Mouse (Mus musculus) forebrain, embryonic 16.5 days (tissue): ENCODE measurements around the gene Rsph9. TPM values are rescaled to one million over a fixed set of nuclear protein-coding genes. Genes with fewer than 3 reads are reported as not detected.

Source experiments
- ATAC-seq: fragments of 200-750 bp; cut with Nextera tagmentation; 2 replicates; pipeline ENCODE4 v1.8.0; 2017; ENCODE audit warnings: mild to moderate bottlenecking, moderate library complexity
- H3K27ac ChIP-seq: fragments of 300-500 bp; sonication (generic); 2 replicates; pipeline ENCODE4 v1.5.1; 2014; ENCODE audit warnings: low read length, control low read depth
- H3K27me3 ChIP-seq: fragments of 300-500 bp; sonication (generic); replicated peaks from 2 replicates; pipeline ENCODE4 v1.6.1; 2014; ENCODE audit warnings: low read length; ENCODE audit not compliant: control insufficient read depth, insufficient read depth
- H3K36me3 ChIP-seq: fragments of 300-500 bp; sonication (generic); 2 replicates; pipeline ENCODE4 v1.6.1; 2014; ENCODE audit not compliant: control insufficient read depth, insufficient read depth
- H3K4me1 ChIP-seq: fragments of 300-500 bp; sonication (generic); replicated peaks from 2 replicates; pipeline ENCODE4 v1.6.1; 2014; ENCODE audit warnings: low read length; ENCODE audit not compliant: control insufficient read depth, insufficient read depth
- H3K4me2 ChIP-seq: fragments of 300-500 bp; sonication (generic); 2 replicates; pipeline ENCODE4 v1.6.1; 2014; ENCODE audit warnings: mild to moderate bottlenecking, low read length, control low read depth
- H3K4me3 ChIP-seq: fragments of 300-500 bp; sonication (generic); replicated peaks from 2 replicates; pipeline ENCODE4 v1.5.1; 2014; ENCODE audit warnings: mild to moderate bottlenecking, low read length, control low read depth
- H3K9ac ChIP-seq: fragments of 300-500 bp; sonication (generic); replicated peaks from 2 replicates; pipeline ENCODE4 v1.6.1; 2014; ENCODE audit warnings: low read depth, low read length, control low read depth
- H3K9me3 ChIP-seq: fragments of 300-500 bp; sonication (generic); 2 replicates; pipeline ENCODE4 v1.6.1; 2016; ENCODE audit warnings: low read length; ENCODE audit not compliant: control insufficient read depth
- WGBS: fragments of 180-500 bp; shearing (Covaris S2); extraction: QIAGEN DNeasy Blood & Tissue Kit; methylation state at CpG from one replicate; pipeline ENCODE4 v1.1.7; 2014; 5-methylcytosine and 5-hydroxymethylcytosine counted together
- polyA plus RNA-seq: library from polyadenylated mRNA; unstranded; fragments of >200 nt; fragmentation: Nextera tagmentation; extraction: Ambion mirVana; gene quantifications from 2 replicates; pipeline ENCODE4 v1.2.1, GENCODE M21; 2015

The Rsph9 gene
- polyA plus RNA-seq, 1 experiment from 2014 or later = 48.7 TPM

DNA sequence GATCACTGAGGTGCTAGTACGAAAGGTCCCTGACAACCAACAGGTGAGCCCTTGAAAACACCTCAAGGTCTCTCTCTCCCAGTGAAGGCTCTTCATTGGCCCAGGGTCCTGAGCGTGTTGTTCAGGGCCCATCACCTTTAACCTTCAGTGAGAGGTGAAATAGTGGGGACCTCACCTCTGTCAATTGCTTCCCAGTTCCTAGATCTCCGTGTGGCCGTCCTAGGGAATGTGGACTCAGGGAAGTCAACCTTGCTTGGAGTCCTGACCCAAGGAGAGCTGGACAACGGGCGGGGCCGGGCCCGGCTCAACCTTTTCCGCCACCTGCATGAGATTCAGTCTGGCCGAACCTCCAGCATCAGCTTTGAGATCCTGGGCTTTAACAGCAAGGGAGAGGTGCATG is 20.8 kb upstream of the Rsph9 start:
- Histone ChIP-seq H3K9me3 (no peaks in the 10 kb centered on the region), H3K36me3 (peaks cover 26% of the 10 kb centered on the region), H3K9ac (no peak overlapping the region), H3K4me2 (no peak overlapping the region), H3K27ac (no peak overlapping the region), H3K4me1 (peaks cover 19% of the 10 kb centered on the region), H3K4me3 (no peak overlapping the region), H3K27me3 (no peaks in the 10 kb centered on the region)
- no peak for ATAC-seq
- 93% methylated on average over 10 of the region's 10 CpGs for WGBS

DNA sequence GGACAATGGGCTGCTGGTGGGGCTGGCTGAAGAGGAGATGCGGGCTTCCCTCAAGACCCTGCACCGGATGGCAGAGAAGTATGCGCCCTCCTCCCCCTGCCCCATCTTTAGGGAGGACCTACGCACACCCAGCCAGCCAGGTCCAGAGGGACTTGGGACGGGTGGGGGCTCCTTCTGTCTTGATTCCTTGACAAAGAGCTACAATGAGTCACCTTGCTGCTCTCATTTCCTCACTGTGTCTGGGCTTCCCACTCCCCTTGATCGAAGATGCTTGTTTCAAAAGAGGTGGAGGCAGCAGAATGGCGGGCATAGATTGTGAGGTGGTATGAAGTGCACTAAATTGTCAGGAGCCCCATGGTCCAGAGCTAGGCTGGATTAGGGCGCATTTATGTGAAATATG is 20.3 kb upstream of the Rsph9 start:
- WGBS = 93% methylated on average over 8 of the region's 8 CpGs
- H3K4me1 ChIP-seq = peaks cover 22% of the 10 kb centered on the region
- ATAC-seq = no peak
- no peak overlapping the region for H3K4me3 ChIP-seq
- no peaks in the 10 kb centered on the region for H3K9me3 ChIP-seq
- no peak overlapping the region for H3K9ac ChIP-seq
- no peak overlapping the region for H3K27ac ChIP-seq
- H3K27me3 ChIP-seq = no peaks in the 10 kb centered on the region
- H3K4me2 ChIP-seq = no peak overlapping the region
- H3K36me3 ChIP-seq = peaks cover 26% of the 10 kb centered on the region

GRCm38 (mm10) chr17:46162951-46163421 is 19.0 kb upstream of the Rsph9 start:
- Histone ChIP-seq H3K4me3 (no peak overlapping the region), H3K27ac (no peak overlapping the region), H3K36me3 (peaks cover 20% of the 10 kb centered on the region), H3K4me2 (no peak overlapping the region), H3K4me1 (peaks cover 22% of the 10 kb centered on the region), H3K27me3 (no peaks in the 10 kb centered on the region), H3K9ac (no peak overlapping the region), H3K9me3 (no peaks in the 10 kb centered on the region)
- no peak for ATAC-seq
- 82% methylated on average over 9 of the region's 9 CpGs for WGBS

GRCm38 (mm10) chr17:46162551-46162950 is 18.5 kb upstream of the Rsph9 start:
- no peak for ATAC-seq
- H3K27me3 ChIP-seq = no peaks in the 10 kb centered on the region
- no peak overlapping the region for H3K4me3 ChIP-seq
- H3K9me3 ChIP-seq = no peaks in the 10 kb centered on the region
- no peak overlapping the region for H3K9ac ChIP-seq
- no peak overlapping the region for H3K27ac ChIP-seq
- peaks cover 17% of the 10 kb centered on the region for H3K36me3 ChIP-seq
- peaks cover 22% of the 10 kb centered on the region for H3K4me1 ChIP-seq
- 91% methylated on average over 7 of the region's 7 CpGs for WGBS
- no peak overlapping the region for H3K4me2 ChIP-seq

DNA sequence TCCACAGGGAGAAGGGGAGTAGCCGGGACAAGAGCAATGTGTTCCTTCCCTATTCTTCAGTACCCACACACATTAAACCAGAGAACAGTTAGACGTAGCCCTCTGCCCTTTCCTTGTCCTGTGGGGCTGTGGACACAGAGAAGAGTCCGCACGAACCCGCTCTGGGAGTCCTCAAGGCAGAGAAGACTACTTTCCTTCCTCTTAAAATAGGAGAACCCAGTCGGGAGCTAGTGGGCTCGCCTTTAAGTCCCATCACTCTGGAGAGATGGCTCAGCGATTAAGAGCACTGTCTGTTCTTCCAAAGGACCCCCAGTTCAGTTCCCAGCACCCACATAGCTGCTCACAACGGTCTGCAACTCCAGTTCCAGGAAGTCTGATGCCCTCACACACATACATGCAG is 17.7 kb upstream of the Rsph9 start:
- peaks cover 11% of the 10 kb centered on the region for H3K36me3 ChIP-seq

DNA sequence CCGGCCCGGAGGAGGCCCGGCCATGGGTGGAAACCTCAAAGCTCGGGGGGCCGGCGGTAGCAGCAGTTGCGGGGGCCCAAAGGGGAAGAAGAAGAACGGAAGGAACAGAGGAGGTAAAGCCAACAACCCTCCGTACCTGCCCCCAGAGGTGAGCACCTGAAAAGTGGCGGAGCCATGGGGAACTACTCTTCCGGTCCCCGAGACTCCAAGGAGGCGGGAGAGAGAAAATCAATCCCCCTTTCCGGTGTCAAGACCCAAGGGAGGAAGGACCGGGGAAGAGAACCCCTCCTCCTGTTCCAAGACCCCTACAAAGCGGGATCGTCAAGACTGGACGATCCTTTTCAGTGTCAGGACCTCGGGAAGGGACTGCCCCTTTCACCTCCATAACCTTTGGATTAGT is 17.2 kb upstream of the Rsph9 start:
- H3K9ac ChIP-seq = peak overlapping the region; percentile 73
- peak overlapping the region; percentile 50 for H3K4me2 ChIP-seq
- peak; percentile 13 for ATAC-seq
- under 1% methylated on average over 19 of the region's 19 CpGs for WGBS
- H3K4me3 ChIP-seq = peak overlapping the region; percentile 59
- H3K4me1 ChIP-seq = peaks cover 22% of the 10 kb centered on the region
- H3K9me3 ChIP-seq = no peaks in the 10 kb centered on the region
- peaks cover 11% of the 10 kb centered on the region for H3K36me3 ChIP-seq
- H3K27me3 ChIP-seq = no peaks in the 10 kb centered on the region; the same call in 1 of the 2 replicates
- peak overlapping the region; percentile 16; the same call in 1 of the 2 replicates for H3K27ac ChIP-seq

More for the DNA sequence above, 17.7 kb upstream of the Rsph9 start:
- H3K4me2 ChIP-seq = peak overlapping the region; percentile 50
- no peak for ATAC-seq
- H3K27ac ChIP-seq = no peak overlapping the region
- WGBS = 57% methylated on average over 9 of the region's 9 CpGs
- H3K4me3 ChIP-seq = peak overlapping the region; percentile 59
- peaks cover 22% of the 10 kb centered on the region for H3K4me1 ChIP-seq
- no peaks in the 10 kb centered on the region; the same call in 1 of the 2 replicates for H3K27me3 ChIP-seq
- no peaks in the 10 kb centered on the region for H3K9me3 ChIP-seq
- H3K9ac ChIP-seq = peak overlapping the region; percentile 73

- peaks cover 22% of the 10 kb centered on the region for H3K4me1 ChIP-seq
- peak within 1 kb of the TSS; percentile 73 for H3K27ac ChIP-seq
- peak within 1 kb of the TSS; percentile 59 for H3K4me3 ChIP-seq
- no peaks in the 10 kb centered on the region; the same call in 1 of the 2 replicates for H3K27me3 ChIP-seq
- peak within 1 kb of the TSS; percentile 81 for H3K4me2 ChIP-seq
- peak; percentile 98 for ATAC-seq
- under 1% methylated on average over 23 of the region's 23 CpGs for WGBS
- H3K36me3 ChIP-seq = peaks cover 7% of the 10 kb centered on the region
- peak within 1 kb of the TSS; percentile 73 for H3K9ac ChIP-seq
- H3K9me3 ChIP-seq = no peaks in the 10 kb centered on the region
These were observed 16.7 kb upstream of the Rsph9 start, which contains the start of gene Gtpbp2 for GRCm38 (mm10) chr17:46160686-46161085. Gene Gtpbp2 (plus strand): TSS chr17:46161032.

DNA sequence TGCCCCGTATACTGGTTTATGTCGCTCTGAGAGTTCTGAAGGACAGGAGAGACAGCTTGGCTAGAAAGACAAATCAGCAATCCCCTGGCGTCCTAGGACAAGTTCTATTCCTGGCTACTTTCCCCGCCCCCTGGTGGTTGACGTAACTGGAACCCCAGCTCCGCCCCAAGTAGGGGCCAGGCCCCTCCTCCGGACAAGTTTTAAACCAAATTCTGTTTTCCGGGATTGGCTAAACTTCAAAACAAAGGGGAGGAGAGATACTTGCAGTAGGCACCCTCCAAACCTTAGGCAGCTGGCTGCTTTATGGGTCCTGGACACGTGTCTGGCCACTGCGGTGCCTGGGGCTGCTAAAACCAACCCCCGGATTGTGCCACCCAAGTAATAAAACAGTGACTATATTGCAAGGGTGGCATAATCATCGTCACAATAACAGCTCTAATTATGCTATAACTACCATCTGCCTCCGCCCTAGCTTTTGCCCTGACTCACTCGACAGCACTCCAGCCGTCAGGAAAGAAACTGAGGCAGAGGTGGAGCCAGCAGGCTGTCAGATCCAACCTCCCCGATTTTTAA is 16.2 kb upstream of the Rsph9 start:
- WGBS = under 1% methylated on average over 16 of the region's 16 CpGs
- Histone ChIP-seq H3K4me1 (peaks cover 22% of the 10 kb centered on the region), H3K4me3 (peak overlapping the region; percentile 59), H3K27ac (peak overlapping the region; percentile 73), H3K36me3 (peaks cover 3% of the 10 kb centered on the region; the same call in 1 of the 2 replicates), H3K4me2 (peak overlapping the region; percentile 81), H3K27me3 (no peaks in the 10 kb centered on the region; the same call in 1 of the 2 replicates), H3K9me3 (no peaks in the 10 kb centered on the region), H3K9ac (peak overlapping the region; percentile 53)
- peak; percentile 53 for ATAC-seq

- H3K4me3 ChIP-seq = no peak overlapping the region
- WGBS = 66% methylated on average over 2 of the region's 2 CpGs
- no peak overlapping the region for H3K4me2 ChIP-seq
- no peak for ATAC-seq
- H3K27ac ChIP-seq = no peak overlapping the region
- no peaks in the 10 kb centered on the region for H3K9me3 ChIP-seq
- H3K36me3 ChIP-seq = no peaks in the 10 kb centered on the region
- no peak overlapping the region for H3K9ac ChIP-seq
- H3K4me1 ChIP-seq = peaks cover 22% of the 10 kb centered on the region
- no peaks in the 10 kb centered on the region; the same call in 1 of the 2 replicates for H3K27me3 ChIP-seq
These were observed 15.2 kb upstream of the Rsph9 start for GRCm38 (mm10) chr17:46159236-46159635.
